13 mouse cellular contexts compared by ENCODE assay signal in the genomic region with DNA sequence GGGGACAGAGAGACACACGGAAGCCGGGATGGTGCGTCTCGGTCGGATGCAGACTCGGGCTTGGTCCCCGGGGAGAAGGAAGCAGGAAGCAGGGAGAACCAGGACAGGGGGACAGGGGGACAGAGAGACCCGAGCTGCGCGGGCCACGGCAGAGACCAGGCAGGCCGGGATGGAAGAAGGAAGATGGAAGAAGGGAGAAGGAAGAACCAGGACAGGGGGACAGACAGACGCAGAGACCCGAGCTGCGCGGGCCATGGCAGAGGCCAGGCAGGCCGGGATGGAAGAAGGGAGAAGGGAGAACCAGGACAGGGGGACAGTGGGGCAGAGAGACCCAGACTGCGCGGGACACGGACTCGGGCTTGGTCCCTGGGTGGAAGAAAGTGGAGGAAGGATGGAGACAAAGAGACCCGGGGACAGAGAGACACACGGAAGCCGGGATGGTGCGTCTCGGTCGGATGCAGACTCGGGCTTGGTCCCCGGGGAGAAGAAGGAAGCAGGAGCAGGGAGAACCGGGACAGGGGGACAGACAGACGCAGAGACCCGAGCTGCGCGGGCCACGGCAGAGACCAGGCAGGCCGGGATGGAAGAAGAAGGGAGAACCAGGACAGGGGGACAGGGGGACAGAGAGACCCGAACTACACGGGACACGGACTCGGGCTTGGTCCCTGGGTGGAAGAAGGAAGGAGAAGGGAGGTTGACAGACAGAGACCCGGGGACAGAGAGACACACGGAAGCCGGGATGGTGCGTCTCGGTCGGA. TPM values are rescaled to one million over a fixed set of nuclear protein-coding genes. Genes with fewer than 3 reads are reported as not detected.
DNase-seq lines count a peak whose midpoint lies in the region; TF ChIP-seq lines count a peak whose summit lies in the region.
"Not testable (repeated sequence)": the region's sequence is repeated elsewhere in the genome, so short reads cannot be mapped to it uniquely, and the experiment has no call there.
"Had no signal": no experiment of that assay in that cellular context is flagged by ENCODE, and none has a peak within 500 bp of the region (broad histone marks: within the 10 kb centered on the region; RNA-seq: fewer than 3 reads in every experiment).

No protein-coding gene starts in this region.

- 85% methylated on average over 44 of the region's 46 CpGs for WGBS in kidney, adult 2 months

- peaks cover 18% of the 10 kb centered on the region; the same call in 1 of the 2 replicates for H3K36me3 ChIP-seq in kidney, adult 2 months (ENCODE audit: control insufficient read depth, insufficient read depth, low read length)

- H3K4me3 ChIP-seq in kidney, adult 2 months (ENCODE audit: insufficient read depth, low read depth, low read length): not testable (repeated sequence)

- not testable (repeated sequence) for H3K4me1 ChIP-seq in kidney, adult 2 months (ENCODE audit: control insufficient read depth, insufficient read depth, low read length)

- not testable (repeated sequence) for H3K27ac ChIP-seq in kidney, adult 2 months (ENCODE audit: insufficient read depth, low read depth, low read length)

- TF ChIP-seq POLR2A in kidney, adult 2 months (IDR thresholded peaks at IDR 0.05; ENCODE audit: low read depth, low read length): not testable (repeated sequence)

- not testable (repeated sequence) for H3K27me3 ChIP-seq in kidney, adult 2 months (replicated peaks; ENCODE audit: control insufficient read depth, insufficient read depth, low read length)

- DNase-seq in 416B (ENCODE audit: low read depth): peak; percentile 66
- peak; percentile 19 for DNase-seq in adrenal gland, adult 2 months
- DNase-seq in cerebellum, postnatal 4 days (ENCODE audit: low spot score in 2 of 2): peak; percentile 28 to 51
- peak; percentile 1 to 4 for DNase-seq in gastrocnemius, adult 8-10 months (ENCODE audit: low spot score in 2 of 2)
- peak; percentile 13 for DNase-seq in kidney, adult 2 months
- peak; percentile 6 for DNase-seq in liver
- DNase-seq in retina, embryonic 14.5 days (ENCODE audit: low spot score): peak; percentile 17
- DNase-seq in thymus, postnatal 14 days: peak; percentile 32

- TF ChIP-seq CTCF in kidney, adult 2 months (conservative IDR thresholded peaks at IDR 0.05; ENCODE audit: insufficient read depth, insufficient read length, low read depth, low read length): not testable (repeated sequence)

RNA-seq across cellular contexts. Expression of a gene that starts 11.4 kb away (rescaled TPM):
- total RNA-seq in adrenal gland, adult 2 months (2021): not detected
- polyA plus RNA-seq in adrenal gland, adult 2 months (2012; rRNA removed): not detected in 2 replicates
- total RNA-seq in gastrocnemius, adult 8-10 months (2022): not detected
- polyA plus RNA-seq in kidney, adult 2 months (2012; rRNA removed): not detected in 2 replicates
- total RNA-seq: layer of hippocampus, adult 8-10 months had no signal
- polyA plus RNA-seq: heart, embryonic 14.5 days; intestine, embryonic 15.5 days; limb, embryonic 15.5 days; stomach, embryonic 15.5 days had no signal

RNA-seq across cellular contexts. Expression of a gene that starts 41.3 kb away (rescaled TPM):
- not detected for total RNA-seq in adrenal gland, adult 2 months (2021)
- not detected in 2 replicates for polyA plus RNA-seq in adrenal gland, adult 2 months (2012; rRNA removed)
- total RNA-seq in gastrocnemius, adult 8-10 months (2022): not detected
- polyA plus RNA-seq in kidney, adult 2 months (2012; rRNA removed): not detected in 2 replicates
- total RNA-seq: layer of hippocampus, adult 8-10 months had no signal
- polyA plus RNA-seq: heart, embryonic 14.5 days; intestine, embryonic 15.5 days; limb, embryonic 15.5 days; stomach, embryonic 15.5 days had no signal

Comparison
In these comparisons a context has a peak if more than half of its experiments do, and no peak if none do; other contexts are left out.
1. DNase-seq: peak in every context shown above with its lines; median percentile 66 in 416B; 40 in cerebellum, postnatal 4 days; 32 in thymus, postnatal 14 days; 19 in adrenal gland, adult 2 months; 17 in retina, embryonic 14.5 days; 13 in kidney, adult 2 months; 6 in liver; 2 in gastrocnemius, adult 8-10 months.